Mouse (Mus musculus) urinary bladder, adult 18-20 months (tissue): ENCODE measurements around the gene Gpr68.

Experiments
- DNase-seq, 2 experiments: peaks; one replicate each; pipeline ENCODE4 v3.0.0; 2022; ENCODE audit warnings: low spot score in 2 of 2, mixed read lengths in 2 of 2

Gpr68 gene

GRCm38 (mm10) chr12:100907598-100908297 lies at the start of gene Gpr68:
TSS of gene Gpr68 (minus strand) at chr12:100908198.
- DNase-seq: no peak

GRCm38 (mm10) chr12:100957257-100957656 lies 49.3 kb upstream of the Gpr68 start:
- DNase-seq: no peak

GRCm38 (mm10) chr12:100956825-100957224 lies 48.8 kb upstream of the Gpr68 start:
- no peak for DNase-seq

- no peak for DNase-seq
These were observed 48.0 kb upstream of the Gpr68 start for GRCm38 (mm10) chr12:100956028-100956427.

GRCm38 (mm10) chr12:100953926-100954325 lies 45.9 kb upstream of the Gpr68 start:
- DNase-seq: no peak

- peak; percentile 50 to 61 for DNase-seq
These were observed 44.4 kb upstream of the Gpr68 start for GRCm38 (mm10) chr12:100952193-100952931.

- no peak for DNase-seq
These were observed 41.1 kb upstream of the Gpr68 start for GRCm38 (mm10) chr12:100949146-100949545.

GRCm38 (mm10) chr12:100948021-100948420 lies 40.0 kb upstream of the Gpr68 start:
- DNase-seq: no peak

- no peak for DNase-seq
These were observed 38.0 kb upstream of the Gpr68 start for GRCm38 (mm10) chr12:100945948-100946347.

GRCm38 (mm10) chr12:100945501-100945900 lies 37.5 kb upstream of the Gpr68 start:
- no peak for DNase-seq

- no peak for DNase-seq
These were observed 36.9 kb upstream of the Gpr68 start for GRCm38 (mm10) chr12:100944921-100945336.

- DNase-seq: no peak
These were observed 35.1 kb upstream of the Gpr68 start for GRCm38 (mm10) chr12:100943146-100943545.

- no peak for DNase-seq
These were observed 33.4 kb upstream of the Gpr68 start for GRCm38 (mm10) chr12:100941361-100941760.

- no peak for DNase-seq
These were observed 29.7 kb upstream of the Gpr68 start for GRCm38 (mm10) chr12:100937441-100938360.

- no peak for DNase-seq
These were observed 28.7 kb upstream of the Gpr68 start for GRCm38 (mm10) chr12:100936737-100937136.

GRCm38 (mm10) chr12:100936116-100936515 lies 28.1 kb upstream of the Gpr68 start:
- DNase-seq: peak; percentile 37 to 55

GRCm38 (mm10) chr12:100934796-100935195 lies 26.8 kb upstream of the Gpr68 start:
- no peak for DNase-seq

- DNase-seq: no peak
These were observed 23.7 kb upstream of the Gpr68 start for GRCm38 (mm10) chr12:100931653-100932052.

GRCm38 (mm10) chr12:100928286-100928685 lies 20.3 kb upstream of the Gpr68 start:
- DNase-seq: no peak

GRCm38 (mm10) chr12:100925644-100926619 lies 17.9 kb upstream of the Gpr68 start:
- peak in 1 of 2 experiments; percentile 15 for DNase-seq
